Mouse (Mus musculus): Measurements from ENCODE around the gene Mup19.
"Not testable (repeated sequence)": the region's sequence is repeated elsewhere in the genome, so short reads cannot be mapped to it uniquely, and the experiment has no call there.

The Mup19 gene

GRCm38 (mm10) chr4:61782169-61782568, at the start of gene Mup19:
Gene Mup19 (minus strand): TSS chr4:61782269.
- not testable (repeated sequence) for DNase-seq

DNA sequence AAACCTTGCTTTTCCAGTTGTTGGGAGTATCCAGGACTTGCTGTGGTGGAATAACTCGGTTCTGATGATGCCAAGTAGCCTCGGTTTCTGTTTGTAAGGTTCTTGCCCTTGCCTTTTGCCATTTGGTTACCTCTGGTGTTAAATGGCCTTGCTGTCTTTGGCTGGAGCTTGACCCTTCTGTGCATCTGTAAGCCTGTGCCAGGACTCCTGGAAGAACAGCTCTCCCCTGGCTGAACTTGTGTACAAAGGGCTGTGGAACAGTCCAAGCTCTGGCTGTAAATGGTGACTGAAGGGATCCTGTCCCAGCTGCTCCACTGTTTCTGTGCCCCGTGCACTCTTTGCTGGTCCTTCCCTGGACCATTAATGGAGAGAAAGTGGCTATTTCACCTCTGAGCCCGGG, 47.1 kb upstream of the Mup19 start:
- DNase-seq = no peak

- DNase-seq = no peak
Observed at GRCm38 (mm10) chr4:61823185-61823584, 41.1 kb upstream of the Mup19 start.

DNA sequence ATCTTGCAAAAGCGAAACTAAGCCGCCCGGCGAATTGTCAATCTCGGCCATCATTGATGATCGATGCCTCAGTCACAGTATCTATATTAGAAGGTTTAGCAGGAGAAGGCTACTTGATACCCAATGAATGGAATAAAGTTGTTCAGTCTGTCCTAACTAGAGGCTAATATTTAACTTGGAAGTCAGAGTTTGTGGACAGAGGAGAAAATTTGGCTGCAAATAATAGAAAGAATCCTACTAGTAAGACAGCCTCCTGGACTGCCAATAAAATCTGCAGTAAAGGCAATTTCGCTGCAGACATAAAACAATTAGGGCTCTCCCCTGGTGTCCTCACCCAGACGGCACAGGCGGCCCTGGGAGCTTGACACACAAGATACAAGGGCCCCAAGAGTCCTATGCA, 40.5 kb upstream of the Mup19 start:
- not testable (repeated sequence) for DNase-seq

- DNase-seq = no peak
Observed at GRCm38 (mm10) chr4:61815602-61816001, 33.5 kb upstream of the Mup19 start.

GRCm38 (mm10) chr4:61813435-61813834, 31.4 kb upstream of the Mup19 start:
- no peak for DNase-seq

DNA sequence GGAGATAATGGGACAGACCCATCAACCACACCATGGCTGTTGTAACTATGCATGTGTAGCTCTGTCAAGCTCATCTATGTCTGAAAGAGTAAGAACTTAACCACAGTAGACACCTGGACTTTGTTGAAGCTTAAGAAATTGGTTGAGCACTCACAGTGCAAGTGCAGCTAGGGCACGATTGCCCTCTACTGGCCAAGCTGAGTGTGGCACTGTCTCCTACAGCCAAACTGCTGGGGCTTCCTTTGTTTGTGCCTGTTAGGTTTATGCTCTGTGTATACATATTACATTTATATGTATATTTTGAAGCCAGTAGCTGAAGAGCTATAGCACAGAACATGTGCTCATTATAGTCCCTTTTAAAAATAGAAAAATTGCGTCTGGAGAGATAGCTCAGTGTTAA, 29.1 kb upstream of the Mup19 start:
- peak in 1 of 2 experiments; percentile 31 for DNase-seq

DNA sequence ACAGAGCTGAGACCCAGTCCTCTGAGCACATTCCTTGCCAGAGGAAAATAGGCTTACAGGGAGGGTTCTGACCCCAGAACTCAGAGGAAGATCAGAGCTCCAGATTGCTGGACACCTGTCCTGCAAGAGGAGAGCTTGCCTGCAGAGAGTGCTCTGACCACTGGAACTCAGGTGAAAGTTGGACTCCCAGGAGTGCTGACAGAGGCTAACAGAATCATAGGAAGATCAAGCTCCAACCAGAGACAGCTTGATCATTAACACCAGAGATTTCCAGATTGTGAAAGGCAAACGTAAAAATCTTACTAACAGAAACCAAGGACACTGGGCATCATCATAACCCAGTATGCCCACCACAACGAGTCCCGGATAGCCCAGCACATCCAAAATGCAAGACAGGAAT, 26.9 kb upstream of the Mup19 start:
- not testable (repeated sequence) for DNase-seq

GRCm38 (mm10) chr4:61789699-61790098, 7.6 kb upstream of the Mup19 start:
- DNase-seq = not testable (repeated sequence)

DNA sequence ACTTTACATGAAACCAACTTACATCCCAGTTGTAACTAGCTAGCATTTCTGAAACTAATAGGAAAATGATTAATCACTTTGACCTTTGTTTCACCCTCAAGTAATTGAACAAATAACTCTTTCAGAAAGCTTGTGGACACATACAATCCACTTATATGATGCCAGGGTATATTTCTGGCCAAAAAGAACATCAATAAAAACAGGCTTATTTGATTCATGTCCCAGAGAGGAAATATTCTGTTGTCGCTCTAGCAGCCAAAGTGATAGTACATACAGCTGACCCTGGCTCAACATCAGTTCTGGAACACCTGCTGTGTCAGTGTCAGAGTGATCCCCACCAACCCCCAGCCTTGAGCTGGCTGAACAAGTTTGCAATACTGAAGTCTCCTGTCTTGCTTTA, 2.2 kb upstream of the Mup19 start:
- not testable (repeated sequence) for DNase-seq
